Mouse (Mus musculus) heart, postnatal 0 days (tissue): ENCODE measurements around the gene Tbx4. TPM values are rescaled to one million over a fixed set of nuclear protein-coding genes. Genes with fewer than 3 reads are reported as not detected.

Experiments used
- ATAC-seq: fragments of 200-750 bp; cut with Nextera tagmentation; 2 replicates; pipeline ENCODE4 v1.8.0; 2017; ENCODE audit warnings: low read depth, moderate number of reproducible peaks, moderate library complexity; ENCODE audit not compliant: insufficient read depth
- DNase-seq: peaks from one replicate; pipeline ENCODE4 v3.0.0-alpha.2; 2016; ENCODE audit warnings: low spot score
- H3K27ac ChIP-seq: fragments of 300-500 bp; sonication (generic); 2 replicates; pipeline ENCODE4 v1.5.1; 2014; ENCODE audit warnings: low read depth, mild to moderate bottlenecking
- H3K27me3 ChIP-seq: fragments of 300-500 bp; sonication (generic); 2 replicates; pipeline ENCODE4 v1.6.1; 2014; ENCODE audit warnings: low read length, mixed read lengths; ENCODE audit not compliant: control insufficient read depth, insufficient read depth
- H3K36me3 ChIP-seq: fragments of 300-500 bp; sonication (generic); replicated peaks from 2 replicates; pipeline ENCODE4 v1.6.1; 2014; ENCODE audit warnings: low read length, mixed read lengths; ENCODE audit not compliant: control insufficient read depth, insufficient read depth
- H3K4me1 ChIP-seq: fragments of 300-500 bp; sonication (generic); 2 replicates; pipeline ENCODE4 v1.6.1; 2014; ENCODE audit warnings: antibody characterized with exemption; ENCODE audit not compliant: control insufficient read depth, insufficient read depth
- H3K4me2 ChIP-seq: fragments of 300-500 bp; sonication (generic); 2 replicates; pipeline ENCODE4 v1.6.1; 2014; ENCODE audit warnings: low read depth, mild to moderate bottlenecking, low read length, moderate library complexity
- H3K4me3 ChIP-seq: fragments of 300-500 bp; sonication (generic); 2 replicates; pipeline ENCODE4 v1.5.1; 2014; ENCODE audit warnings: low read depth, low read length
- H3K9ac ChIP-seq: fragments of 300-500 bp; sonication (generic); replicated peaks from 2 replicates; pipeline ENCODE4 v1.6.1; 2014; ENCODE audit warnings: low read depth, low read length, mixed read lengths
- H3K9me3 ChIP-seq: fragments of 300-500 bp; sonication (generic); replicated peaks from 2 replicates; pipeline ENCODE4 v1.6.1; 2016; ENCODE audit warnings: low read length; ENCODE audit not compliant: control insufficient read depth
- CTCF ChIP-seq: IDR thresholded peaks from 2 replicates; pipeline ENCODE4 v1.5.1; 2016; ENCODE audit warnings: antibody characterized with exemption, control low read depth, low read depth
- EP300 ChIP-seq: IDR thresholded peaks from 2 replicates; pipeline ENCODE4 v1.6.1; 2016; ENCODE audit warnings: antibody characterized with exemption, low read depth
- WGBS: fragments of 180-500 bp; shearing (Covaris S2); extraction: QIAGEN DNeasy Blood & Tissue Kit; methylation state at CpG from one replicate; pipeline ENCODE4 v1.1.7; 2014; 5-methylcytosine and 5-hydroxymethylcytosine counted together
- polyA plus RNA-seq: library from polyadenylated mRNA; unstranded; fragments of >200 nt; fragmentation: Nextera tagmentation; extraction: Ambion mirVana; gene quantifications from 2 replicates; pipeline ENCODE4 v1.2.1, GENCODE M21; 2015
- total RNA-seq: library from RNA; depleted of rRNA; stranded (reverse); fragments of >200 nt; gene quantifications from 2 replicates; pipeline ENCODE4 v1.2.3, GENCODE M21; 2014; ENCODE audit warnings: low replicate concordance

The Tbx4 gene
- total and polyA plus RNA-seq, 2 experiments from 2014 or later = 0.05 TPM; not detected in 1

GRCm38 (mm10) chr11:85925294-85925743 lies 39.1 kb downstream of the Tbx4 start:
- H3K4me3 ChIP-seq = peak overlapping the region; percentile 37
- peak overlapping the region; percentile 57 for H3K4me2 ChIP-seq
- no peak for ATAC-seq
- H3K27ac ChIP-seq = no peak overlapping the region
- H3K9ac ChIP-seq = no peak overlapping the region
- no peaks in the 10 kb centered on the region for H3K4me1 ChIP-seq
- no peak for TF ChIP-seq CTCF
- no peak for TF ChIP-seq EP300
- 10% methylated on average over 19 of the region's 19 CpGs for WGBS
- H3K36me3 ChIP-seq = no peaks in the 10 kb centered on the region
- H3K27me3 ChIP-seq = peaks cover 66% of the 10 kb centered on the region
- DNase-seq = no peak
- H3K9me3 ChIP-seq = no peaks in the 10 kb centered on the region

DNA sequence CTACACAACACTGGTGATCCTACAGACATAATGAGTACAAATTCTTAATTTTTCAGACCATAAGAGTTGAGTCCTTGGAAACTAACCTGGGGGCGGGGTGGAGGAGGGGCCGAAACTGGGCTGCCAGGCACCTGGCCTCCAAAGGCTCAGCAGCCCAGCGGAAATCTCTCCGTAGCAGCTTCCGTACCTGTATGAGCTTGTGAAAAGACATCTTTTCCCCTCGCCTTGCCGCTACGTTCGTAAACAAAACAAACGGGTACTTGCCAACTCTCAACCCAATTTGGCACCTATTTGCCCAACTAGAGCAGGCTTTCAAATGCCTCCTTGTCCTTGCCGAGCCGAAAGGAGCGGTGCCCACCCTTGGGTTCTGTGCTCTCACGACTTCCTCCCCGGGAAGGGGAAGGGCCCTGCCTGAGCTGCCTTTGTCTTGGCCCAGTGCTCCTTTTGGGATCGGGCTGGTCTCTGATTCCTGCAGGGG lies 40.1 kb downstream of the Tbx4 start:
- 16% methylated on average over 16 of the region's 16 CpGs for WGBS
- no peak overlapping the region for H3K9ac ChIP-seq
- H3K9me3 ChIP-seq = no peaks in the 10 kb centered on the region
- peak overlapping the region; percentile 5; the same call in 1 of the 2 replicates for H3K4me3 ChIP-seq
- no peak for ATAC-seq
- H3K4me2 ChIP-seq = peak overlapping the region; percentile 21; the same call in 1 of the 2 replicates
- peaks cover 57% of the 10 kb centered on the region for H3K27me3 ChIP-seq
- H3K27ac ChIP-seq = no peak overlapping the region
- TF ChIP-seq EP300 (no peak), CTCF (no peak)
- DNase-seq = no peak
- no peaks in the 10 kb centered on the region for H3K36me3 ChIP-seq
- H3K4me1 ChIP-seq = no peaks in the 10 kb centered on the region

GRCm38 (mm10) chr11:85928106-85928505 lies 41.9 kb downstream of the Tbx4 start:
- DNase-seq (no peak), ATAC-seq (no peak)
- H3K27me3 ChIP-seq = peaks cover 49% of the 10 kb centered on the region
- WGBS = 56% methylated on average over 4 of the region's 4 CpGs
- no peaks in the 10 kb centered on the region for H3K4me1 ChIP-seq
- TF ChIP-seq EP300 (no peak), CTCF (no peak)
- H3K36me3 ChIP-seq = no peaks in the 10 kb centered on the region
- no peak overlapping the region for H3K4me2 ChIP-seq
- no peak overlapping the region for H3K4me3 ChIP-seq
- no peak overlapping the region for H3K9ac ChIP-seq
- H3K9me3 ChIP-seq = no peaks in the 10 kb centered on the region
- H3K27ac ChIP-seq = no peak overlapping the region

GRCm38 (mm10) chr11:85929651-85930050 lies 43.4 kb downstream of the Tbx4 start:
- Histone ChIP-seq H3K27ac (no peak overlapping the region), H3K9ac (no peak overlapping the region), H3K4me3 (no peak overlapping the region), H3K4me1 (no peaks in the 10 kb centered on the region), H3K4me2 (no peak overlapping the region), H3K9me3 (no peaks in the 10 kb centered on the region), H3K27me3 (peaks cover 36% of the 10 kb centered on the region), H3K36me3 (no peaks in the 10 kb centered on the region)
- 73% methylated on average over 6 of the region's 6 CpGs for WGBS
- ATAC-seq = no peak
- no peak for DNase-seq
- no peak for TF ChIP-seq CTCF
- no peak for TF ChIP-seq EP300

- 30% methylated on average over 7 of the region's 7 CpGs for WGBS
- Histone ChIP-seq H3K4me2 (no peak overlapping the region), H3K27me3 (0 out of 2 replicates have a peak, but pooled peaks cover 3% of the 10 kb centered on the region), H3K36me3 (no peaks in the 10 kb centered on the region), H3K9ac (no peak overlapping the region), H3K27ac (peak overlapping the region; percentile 44; the same call in 1 of the 2 replicates), H3K4me3 (no peak overlapping the region), H3K4me1 (no peaks in the 10 kb centered on the region), H3K9me3 (no peaks in the 10 kb centered on the region)
- DNase-seq (peak; percentile 8), ATAC-seq (peak; percentile 33; the same call in 1 of the 2 replicates)
- no peak for TF ChIP-seq EP300
- TF ChIP-seq CTCF = no peak
These were observed 55.8 kb downstream of the Tbx4 start for GRCm38 (mm10) chr11:85941785-85942570.
